Mouse (Mus musculus) layer of hippocampus, postnatal 10 days (tissue): ENCODE results near the gene Cisd1. TPM values are rescaled to one million over a fixed set of nuclear protein-coding genes. Genes with fewer than 3 reads are reported as not detected.
"Not testable (repeated sequence)": the region's sequence is repeated elsewhere in the genome, so short reads cannot be mapped to it uniquely, and the experiment has no call there.

Experiments
- DNase-seq, 2 experiments: peaks; one replicate each; pipeline ENCODE4 v3.0.0; 2021; ENCODE audit warnings: low spot score in 2 of 2
- long read RNA-seq: library from polyadenylated mRNA; stranded (forward); transcript quantifications from one replicate; pipeline ENCODE4 v2.0.0, GENCODE M21; 2023
- total RNA-seq, 2 experiments: library from RNA; stranded (reverse); gene quantifications; 2 replicates each; pipeline ENCODE4 v1.2.3; 2021

The Cisd1 gene
- 100 to 1,000 TPM; 122 to 130 TPM for total RNA-seq
- long read RNA-seq, transcript Cisd1-201 (3 exons, 1,084 nt) = major isoform, 302 of 306 reads
- long read RNA-seq, partial matches to known transcripts = 4 of 306 reads
- long read RNA-seq, other reads (novel, unspliced or antisense) = 0 of 306 reads

DNA sequence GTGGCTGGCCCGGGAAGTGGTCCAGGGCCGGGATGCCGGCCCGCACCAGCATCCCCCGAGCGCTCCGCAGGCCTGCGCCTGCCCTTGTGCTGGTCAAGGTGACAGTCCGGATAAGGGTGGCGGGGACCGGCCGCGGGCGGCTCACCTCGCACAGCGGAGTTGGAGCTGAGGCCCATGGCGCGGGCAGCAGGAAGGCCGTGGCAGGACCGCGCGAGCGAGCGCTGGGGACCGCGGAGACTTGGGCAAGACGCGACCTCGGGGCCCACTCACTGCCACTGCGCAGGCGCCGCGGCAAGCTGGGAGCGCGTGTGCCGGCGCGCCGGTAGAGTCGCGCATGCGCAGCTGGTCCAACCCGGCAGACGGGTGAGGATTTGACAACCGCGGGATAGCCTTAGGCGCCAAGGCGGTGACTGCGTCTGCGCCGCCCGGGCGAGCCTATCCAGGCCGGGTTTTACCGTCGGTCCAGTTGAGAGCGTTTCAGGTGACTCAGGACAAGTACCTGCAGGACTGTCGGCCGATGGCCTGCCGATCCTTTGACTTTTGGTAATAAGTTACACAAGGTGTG lies at the start of gene Cisd1:
TSS of gene Cisd1 (minus strand) at position 376 of the 565 bp plus-strand sequence.
- peak; percentile 91 to 94 for DNase-seq

DNA sequence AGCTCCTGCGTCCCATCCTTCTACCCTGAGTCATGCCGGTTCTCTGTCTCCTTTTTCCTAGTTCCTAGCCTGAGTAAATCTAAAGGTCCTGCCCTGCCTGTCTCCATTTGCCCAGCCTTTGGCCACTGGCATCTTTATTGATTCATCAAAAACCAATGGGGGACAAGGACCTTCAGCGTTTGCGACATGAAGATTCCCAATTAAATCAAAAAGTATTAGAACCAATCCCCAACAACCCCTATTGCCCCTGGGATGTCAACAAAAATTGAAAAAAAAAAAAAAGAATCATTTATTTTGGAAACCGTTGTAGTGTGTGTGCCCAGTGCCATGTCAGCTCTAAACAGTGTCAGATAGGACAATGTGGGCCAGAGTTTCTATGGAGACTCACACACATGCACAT lies 44.6 kb upstream of the Cisd1 start:
- DNase-seq = no peak

DNA sequence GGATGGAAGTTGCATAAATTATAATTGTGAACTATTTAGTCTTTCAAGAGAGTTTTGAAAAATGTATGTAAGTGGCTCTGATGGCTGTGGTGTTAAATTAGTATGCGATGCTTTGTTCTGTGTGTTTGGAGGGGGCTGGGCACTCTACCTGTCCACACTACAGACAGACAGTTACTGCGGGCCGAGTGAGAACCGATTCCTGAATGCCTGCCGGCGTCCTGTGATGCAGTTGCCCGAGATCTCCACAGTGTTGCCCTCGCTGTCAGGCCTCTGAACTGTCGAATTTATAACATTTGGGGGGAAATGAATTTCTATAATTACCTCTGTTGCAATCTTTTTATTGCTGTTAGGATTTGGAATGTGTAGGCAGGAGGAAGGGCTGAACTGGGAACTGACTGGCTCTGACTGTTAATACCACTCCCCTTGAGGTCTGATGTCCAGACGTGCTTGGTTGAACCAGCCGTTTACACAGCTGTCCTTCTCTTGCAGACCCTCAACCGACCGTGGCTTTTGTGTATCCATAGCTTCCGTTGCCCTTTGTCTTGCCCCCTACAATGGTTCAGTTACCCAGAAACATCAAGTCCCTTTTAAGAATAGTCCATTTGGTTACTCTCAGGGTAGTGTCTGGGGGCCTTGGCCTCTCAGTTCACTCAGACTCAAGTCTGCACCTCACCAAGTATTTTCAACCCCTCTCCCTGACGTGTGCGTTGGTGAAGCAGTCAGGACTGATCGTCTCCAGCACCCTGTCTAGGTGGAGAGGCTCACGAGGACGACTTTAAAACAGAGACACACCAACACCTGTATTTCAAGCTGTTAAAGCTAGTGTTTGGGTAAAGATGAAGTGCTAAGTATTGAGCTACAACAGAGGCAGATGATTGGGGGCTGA lies 39.6 kb upstream of the Cisd1 start:
- no peak for DNase-seq

DNA sequence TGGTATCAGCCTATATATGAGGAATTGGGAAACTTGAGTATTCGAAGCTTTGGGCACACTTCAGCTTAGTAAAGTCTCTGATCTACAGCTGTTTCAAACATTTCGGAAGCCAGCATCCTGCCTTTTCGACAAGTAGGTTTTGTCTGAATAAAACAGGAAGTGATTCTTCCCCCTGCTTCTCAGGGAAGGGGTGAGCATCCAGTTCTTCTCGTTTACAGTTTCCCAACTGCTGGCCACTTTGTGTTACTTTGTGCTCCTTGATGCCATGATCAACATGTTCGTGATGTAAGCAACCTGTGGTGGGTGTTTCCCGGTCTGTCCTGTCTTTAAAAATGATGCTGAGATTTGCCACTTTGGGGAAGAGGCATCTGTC lies 38.8 kb upstream of the Cisd1 start:
- not testable (repeated sequence) for DNase-seq

DNA sequence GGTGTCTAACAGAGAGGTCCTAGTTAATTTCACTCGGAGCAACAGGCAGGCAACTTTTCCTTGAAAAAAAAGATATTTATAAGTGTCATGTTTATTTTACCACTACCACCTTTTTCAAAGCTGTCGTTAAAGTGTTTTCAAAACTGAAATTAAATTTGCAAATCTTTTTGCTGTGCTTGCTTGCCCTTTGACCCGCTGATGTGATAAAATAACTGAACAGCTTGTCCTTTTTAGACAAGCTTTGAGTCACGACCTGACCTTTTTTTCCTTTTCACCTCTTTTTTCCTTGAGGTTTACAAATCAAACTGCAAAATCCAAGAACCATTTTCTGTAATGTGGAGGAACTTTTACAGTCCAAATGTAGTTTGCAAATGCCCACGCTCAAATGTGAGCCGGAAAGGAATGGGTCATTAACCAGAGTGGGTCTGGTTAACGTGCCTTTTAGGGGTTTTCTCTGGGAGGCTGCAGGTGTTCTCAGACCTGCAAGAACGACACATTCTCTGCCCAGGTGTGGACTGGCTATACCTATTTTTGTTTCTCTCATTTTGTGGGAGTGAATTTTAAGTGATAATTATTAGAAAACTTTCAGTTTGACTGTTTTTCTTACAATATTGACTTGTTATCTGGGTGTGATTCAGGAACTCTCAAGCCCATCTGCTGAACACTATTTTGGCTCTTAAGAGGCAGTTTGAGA lies 38.3 kb upstream of the Cisd1 start:
- DNase-seq = no peak

DNA sequence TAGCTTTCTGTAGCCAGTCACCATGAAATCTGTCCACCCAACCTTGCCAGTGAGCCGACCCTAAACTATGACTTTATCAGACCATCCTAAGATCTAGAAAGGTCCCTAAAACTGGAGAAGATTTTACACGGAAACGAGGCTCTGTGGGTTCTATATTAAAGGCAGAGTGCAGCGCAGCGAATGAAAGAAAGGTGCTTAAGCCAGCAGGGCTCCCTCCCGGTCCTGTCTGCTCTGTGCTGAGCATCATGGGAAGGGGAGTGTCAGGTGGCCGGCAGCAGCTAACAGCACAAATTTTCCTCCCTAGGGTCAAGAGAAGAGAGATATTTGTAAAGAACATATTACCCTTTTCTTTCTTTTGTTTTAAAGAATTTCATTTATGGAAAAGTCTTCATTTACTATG lies 37.4 kb upstream of the Cisd1 start:
- DNase-seq = no peak

DNA sequence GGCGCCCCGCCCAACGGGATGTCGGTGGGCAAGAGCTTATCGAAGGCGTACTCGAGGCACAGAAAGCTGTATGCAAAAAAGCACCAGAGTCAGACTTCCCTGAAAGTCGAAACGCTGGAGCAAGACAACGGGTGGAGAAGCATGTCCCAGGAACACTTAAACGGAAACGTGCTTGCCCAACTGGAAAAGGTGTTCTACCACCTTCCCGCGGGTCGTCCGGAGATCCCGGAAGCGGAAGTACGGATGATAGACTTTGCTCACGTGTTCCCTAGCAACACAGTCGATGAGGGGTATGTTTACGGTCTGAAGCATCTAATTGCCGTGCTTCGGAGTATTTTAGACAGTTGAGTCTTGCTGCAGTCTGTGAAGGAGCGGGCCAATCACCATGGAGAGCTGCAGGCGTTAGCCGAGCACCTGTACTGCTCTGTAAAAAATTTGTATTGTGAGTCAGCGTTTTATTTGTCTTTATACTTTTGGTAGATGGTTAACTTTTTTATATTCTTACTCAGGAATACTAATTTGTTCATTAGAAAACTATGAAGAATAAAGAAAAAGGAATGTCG lies 36.8 kb upstream of the Cisd1 start:
- no peak for DNase-seq

DNA sequence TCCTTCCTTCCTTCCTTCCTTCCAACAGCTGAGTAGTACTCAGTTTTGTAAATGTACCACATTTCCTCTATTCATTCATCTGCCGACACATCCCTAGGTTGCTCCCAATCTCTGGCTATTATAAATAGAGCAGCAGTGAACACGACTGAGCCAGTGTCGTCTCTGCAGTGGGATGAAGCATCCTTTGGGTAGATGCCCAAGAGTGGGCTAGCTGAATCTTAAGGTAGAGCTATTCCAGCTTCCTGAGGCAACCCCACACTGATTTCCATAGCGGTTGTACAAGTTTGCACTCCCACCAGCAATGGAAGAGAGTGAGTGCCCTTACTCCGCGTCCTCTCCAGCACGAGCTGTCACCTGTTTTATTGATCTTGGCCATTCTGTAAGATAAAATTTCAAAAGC lies 35.7 kb upstream of the Cisd1 start:
- DNase-seq = no peak

DNA sequence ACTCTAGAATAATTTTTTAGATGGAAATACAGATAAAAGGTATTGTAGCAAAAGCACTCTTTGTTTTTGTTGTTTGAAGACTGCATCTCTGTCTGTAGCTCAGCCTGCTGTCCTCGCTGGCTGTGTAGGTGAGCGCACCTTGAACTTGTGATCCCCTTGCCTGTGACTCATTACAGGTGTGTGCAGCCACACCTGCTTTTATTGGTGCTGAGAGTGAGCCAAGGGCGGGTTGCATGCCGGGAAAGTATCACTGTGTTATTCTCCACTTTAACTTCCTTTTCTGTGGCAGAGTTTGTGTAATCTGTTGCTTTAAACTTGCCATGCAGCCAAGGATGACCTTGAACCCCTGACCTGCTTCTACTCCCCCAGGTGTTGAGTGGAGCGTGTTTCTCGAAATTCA lies 31.3 kb upstream of the Cisd1 start:
- DNase-seq = no peak

DNA sequence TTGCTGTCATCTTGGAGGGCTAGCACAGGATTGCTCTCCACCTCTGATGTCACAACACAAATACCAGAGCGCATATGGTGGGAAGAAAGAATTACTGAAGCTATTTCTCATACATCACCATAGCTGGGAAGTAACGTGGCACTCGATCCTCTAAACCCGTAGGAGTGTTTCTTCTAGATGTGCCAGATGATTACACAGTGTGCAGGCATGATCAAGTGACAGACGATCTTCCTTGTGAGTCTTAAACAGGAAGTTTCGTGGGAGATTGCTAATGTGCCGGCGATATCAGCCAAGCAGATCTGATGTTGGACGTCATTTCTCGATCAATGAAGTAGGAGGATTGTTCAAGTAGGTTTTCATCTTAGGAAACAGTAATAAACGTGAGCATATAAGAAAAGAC lies 29.0 kb upstream of the Cisd1 start:
- DNase-seq = no peak

DNA sequence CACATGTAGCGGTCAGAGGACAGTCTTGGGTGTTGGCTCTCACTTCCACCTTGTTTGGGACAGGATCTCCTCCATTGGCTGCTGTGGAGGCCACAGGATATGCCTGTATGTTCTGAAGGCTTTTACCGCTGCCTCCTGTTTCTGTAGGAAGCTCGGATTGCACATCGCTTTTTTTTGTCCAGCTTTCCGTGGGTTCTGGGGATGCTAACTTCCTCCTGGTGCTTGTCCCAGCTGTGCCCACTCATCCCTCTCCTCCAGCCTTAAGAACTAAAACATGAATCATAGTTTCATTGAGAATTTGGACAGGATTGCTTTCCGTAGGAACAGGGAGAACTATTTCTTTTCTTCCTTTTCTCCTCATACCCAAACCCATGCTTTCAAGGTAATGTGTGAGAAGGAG lies 27.1 kb upstream of the Cisd1 start:
- DNase-seq = no peak

DNA sequence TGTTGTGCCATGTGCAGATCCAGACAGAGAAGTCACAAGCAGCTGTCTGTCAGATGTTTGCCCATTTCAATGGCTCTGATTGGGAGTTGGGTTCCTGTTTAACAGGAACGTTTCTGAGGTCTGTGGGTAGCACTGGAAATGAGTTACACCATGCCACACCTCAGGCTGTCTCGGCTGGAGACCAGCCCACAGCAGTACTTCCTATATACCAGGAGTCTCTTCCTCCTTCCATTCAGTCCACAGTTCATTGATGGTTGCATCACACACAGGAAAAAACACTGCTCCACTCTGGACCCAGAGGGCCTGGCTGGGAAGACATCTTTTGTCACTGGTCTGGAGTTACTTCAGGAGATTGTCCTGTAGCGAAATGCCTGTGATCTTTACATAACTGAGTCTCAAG lies 24.7 kb upstream of the Cisd1 start:
- DNase-seq = no peak

DNA sequence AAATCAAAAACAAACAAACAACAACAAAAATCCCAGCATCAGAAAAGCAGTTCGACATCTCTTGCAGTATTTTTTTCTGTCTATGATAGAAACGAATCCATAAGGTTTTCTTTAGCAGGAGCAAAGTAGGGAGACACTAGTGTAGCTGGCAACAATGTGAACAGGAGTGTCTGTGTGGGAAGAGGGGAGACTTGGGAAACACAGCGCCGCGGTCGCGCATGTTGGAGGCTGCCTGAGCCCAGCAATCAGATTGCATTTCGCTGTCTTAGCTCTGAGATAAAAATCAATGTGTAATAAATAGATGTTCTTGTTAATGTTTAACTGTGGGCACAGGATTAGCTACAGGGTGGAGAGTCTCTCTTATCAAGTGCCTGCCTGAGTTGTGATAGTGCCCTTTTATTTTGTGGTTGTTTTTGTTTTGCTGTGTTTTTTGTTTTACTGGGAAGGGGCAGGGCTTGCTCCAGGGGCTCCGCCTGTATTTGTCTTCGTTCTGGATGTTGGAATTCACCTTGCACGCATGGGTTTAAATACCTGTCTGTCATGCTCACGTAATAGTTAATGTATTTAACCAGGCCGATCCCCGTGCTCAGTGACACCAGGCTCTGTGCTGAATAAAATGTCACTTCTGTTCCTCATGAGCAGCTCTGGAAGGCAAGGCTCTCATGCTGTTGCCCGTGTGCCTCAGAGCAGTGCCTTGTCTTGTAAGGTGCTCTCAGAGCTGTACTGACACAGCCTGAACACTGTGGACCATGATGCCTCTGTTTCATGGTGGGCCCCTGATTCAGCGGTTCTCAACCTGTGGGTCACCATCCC lies 23.6 kb upstream of the Cisd1 start:
- no peak for DNase-seq

DNA sequence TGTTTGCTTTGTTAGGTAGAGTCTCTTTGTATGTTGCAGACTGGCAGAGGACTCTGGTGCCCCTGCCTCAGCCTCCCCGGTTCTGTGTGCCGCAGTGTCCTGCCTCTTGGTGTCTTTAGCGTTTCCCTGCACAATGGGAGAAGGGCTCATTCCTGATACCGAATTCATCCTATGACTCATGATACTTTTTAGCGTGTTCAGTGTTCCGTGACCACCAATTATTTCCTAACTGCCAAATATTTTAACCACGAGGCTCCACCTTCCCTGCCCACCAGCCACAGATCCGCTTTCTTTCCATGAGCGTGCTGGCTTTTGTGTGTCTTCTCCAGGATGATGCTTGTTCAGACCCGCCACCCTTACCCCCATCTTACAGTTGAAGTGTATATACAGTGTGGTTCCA lies 19.1 kb upstream of the Cisd1 start:
- no peak for DNase-seq

DNA sequence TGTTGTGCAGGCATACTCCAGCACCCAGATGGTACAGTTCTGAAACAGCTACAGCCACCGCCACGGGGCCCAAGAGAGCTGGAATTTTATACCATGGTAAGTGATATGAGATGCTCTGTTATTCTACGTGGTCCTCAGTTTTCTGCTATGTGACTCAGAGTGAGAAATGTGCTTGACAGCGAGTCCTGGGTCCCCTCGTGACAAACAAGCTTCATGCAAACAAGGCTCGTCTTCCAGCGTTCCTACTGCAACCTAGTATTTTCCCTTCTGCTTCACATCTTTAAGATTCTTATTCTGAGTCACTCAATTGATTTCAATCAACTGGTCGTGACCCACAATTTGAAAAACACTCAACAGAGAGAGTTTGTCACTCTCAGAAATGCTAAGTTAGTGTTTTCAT lies 18.7 kb upstream of the Cisd1 start:
- no peak for DNase-seq

DNA sequence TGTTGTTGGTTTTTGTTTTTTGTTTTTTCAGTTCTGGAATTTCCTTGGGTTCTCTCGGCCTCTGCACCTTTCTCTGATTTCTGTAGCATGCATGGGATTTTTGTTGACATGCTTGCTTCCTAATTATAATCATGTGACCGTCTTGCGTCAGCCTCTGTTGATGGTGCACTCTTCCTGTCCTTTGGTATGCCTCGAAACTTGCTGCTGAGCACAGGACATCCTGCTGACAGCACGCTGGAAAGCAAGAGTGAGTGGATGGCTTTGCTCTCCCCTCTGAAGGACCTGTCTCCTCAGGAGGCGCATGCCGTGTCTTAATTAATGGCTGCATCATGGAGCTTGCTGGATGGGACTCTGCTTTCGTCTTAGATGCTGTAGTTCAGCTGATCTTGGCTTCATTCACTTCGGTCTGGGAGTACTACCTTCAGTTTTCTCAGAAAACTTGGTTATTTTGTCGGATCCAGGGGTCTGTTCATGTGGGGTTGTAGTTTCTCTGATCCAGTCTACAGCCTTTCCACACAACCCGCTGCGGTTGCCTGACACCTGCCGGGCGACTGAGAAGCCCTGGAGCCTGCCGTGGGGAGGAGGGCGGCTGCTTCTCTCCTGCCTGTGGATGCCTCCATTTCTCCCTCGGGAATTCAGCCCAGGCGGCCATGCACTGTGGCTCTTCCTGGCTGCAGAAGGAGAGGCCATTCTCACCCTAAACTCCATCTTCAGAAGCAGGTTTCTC lies 17.2 kb upstream of the Cisd1 start:
- no peak for DNase-seq

DNA sequence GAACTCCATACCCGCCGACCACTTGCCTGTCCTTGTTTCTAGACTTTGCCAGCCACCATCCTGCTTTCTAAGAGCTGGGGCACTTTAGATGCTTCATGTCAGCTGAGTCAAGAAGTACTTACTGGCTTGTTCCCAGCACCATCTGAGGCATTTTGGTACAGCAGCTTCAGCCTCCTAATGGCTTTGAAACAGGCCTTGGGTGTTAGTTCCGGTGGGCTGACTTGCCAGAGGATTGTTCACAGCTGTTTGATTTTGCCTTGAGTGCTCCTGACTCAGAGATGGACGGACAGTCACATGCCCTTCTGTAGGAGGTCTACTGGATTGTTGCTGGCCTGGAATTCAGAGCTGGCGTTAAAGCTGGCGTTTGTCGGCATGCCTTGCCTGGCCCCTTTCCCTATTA lies 16.3 kb upstream of the Cisd1 start:
- no peak for DNase-seq

DNA sequence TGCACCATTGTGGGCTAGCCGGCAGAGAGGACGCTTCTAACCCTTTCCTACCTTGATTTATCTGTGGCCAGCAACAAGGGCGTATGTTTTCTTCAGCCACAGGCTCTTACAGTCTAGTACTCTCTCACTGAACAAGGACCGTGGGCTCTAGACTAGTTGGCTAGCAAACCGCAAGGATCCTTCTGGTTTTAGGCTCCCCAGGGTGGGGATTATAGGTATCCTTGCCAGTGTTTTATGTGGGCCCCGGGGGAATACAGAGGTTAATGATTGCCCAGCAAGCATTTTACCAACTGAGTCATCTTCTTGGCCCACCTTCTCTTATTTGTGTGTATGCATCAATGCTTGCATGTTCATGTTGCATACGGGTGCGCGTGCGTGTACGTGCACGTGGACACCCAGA lies 10.2 kb upstream of the Cisd1 start:
- no peak for DNase-seq

DNA sequence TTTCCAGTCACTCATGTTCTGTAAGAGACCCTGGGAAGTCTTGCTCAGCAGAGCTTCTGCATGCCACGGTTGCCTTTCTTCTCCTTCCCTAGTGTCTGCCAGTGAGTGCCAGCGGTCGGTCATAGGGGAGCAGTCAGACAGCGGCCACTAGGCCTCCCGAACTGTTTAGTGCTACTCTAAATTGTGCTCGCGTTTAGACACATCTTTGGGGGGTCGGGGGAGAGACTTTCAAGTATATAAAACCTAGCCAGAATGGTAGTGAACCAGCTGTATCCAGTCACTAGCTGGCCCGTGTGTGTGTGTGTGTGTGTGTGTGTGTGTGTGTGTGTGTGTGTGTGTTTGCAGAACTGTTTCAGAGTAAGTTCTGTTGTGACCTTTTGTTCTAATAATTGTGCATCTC lies 9.1 kb upstream of the Cisd1 start:
- DNase-seq = no peak

DNA sequence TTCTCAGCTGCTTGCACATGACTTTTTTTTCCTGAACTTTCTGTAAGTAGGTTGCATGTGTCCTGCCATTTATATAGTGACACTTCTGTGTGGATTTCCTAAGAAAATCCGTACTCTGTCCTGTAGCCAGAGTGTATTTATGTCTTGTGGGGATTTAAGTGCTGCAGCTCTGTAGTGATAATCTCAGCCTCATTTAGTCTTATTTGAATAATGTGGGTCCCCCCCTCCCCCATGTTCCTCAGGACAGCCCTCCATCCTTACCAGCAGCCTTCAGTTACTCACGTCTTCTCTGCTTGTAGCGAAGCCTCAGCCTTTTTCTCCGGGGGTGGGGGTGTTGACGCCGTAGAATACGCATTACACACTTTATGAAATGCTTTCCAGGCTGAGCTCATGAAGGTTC lies 6.5 kb upstream of the Cisd1 start:
- DNase-seq = no peak
